Mouse (Mus musculus) liver, embryonic 13.5 days (tissue): ENCODE data around the gene Ndufa1. TPM values are rescaled to one million over a fixed set of nuclear protein-coding genes. Genes with fewer than 3 reads are reported as not detected.
A peak's percentile ranks its signal among the peaks of the same experiment; 100 is the strongest.
"Not testable (repeated sequence)": the region's sequence is repeated elsewhere in the genome, so short reads cannot be mapped to it uniquely, and the experiment has no call there.

Source experiments
- ATAC-seq: fragments of 200-750 bp; cut with Nextera tagmentation; 2 replicates; pipeline ENCODE4 v1.8.0; 2017; ENCODE audit warnings: low read depth, mild to moderate bottlenecking, moderate number of reproducible peaks, moderate library complexity
- DNase-seq: peaks from one replicate; pipeline ENCODE4 v3.0.0; 2022
- H3K27ac ChIP-seq: fragments of 300-500 bp; sonication (generic); 2 replicates; pipeline ENCODE4 v1.5.1; 2015; ENCODE audit warnings: moderate library complexity, mild to moderate bottlenecking, inconsistent platforms
- H3K27me3 ChIP-seq: fragments of 300-500 bp; sonication (generic); 2 replicates; pipeline ENCODE4 v1.6.1; 2015; ENCODE audit warnings: mild to moderate bottlenecking, inconsistent platforms
- H3K36me3 ChIP-seq: fragments of 300-500 bp; sonication (generic); 2 replicates; pipeline ENCODE4 v1.6.1; 2015; ENCODE audit warnings: mild to moderate bottlenecking, inconsistent platforms
- H3K4me1 ChIP-seq: fragments of 300-500 bp; sonication (generic); replicated peaks from 2 replicates; pipeline ENCODE4 v1.6.1; 2015; ENCODE audit warnings: inconsistent platforms
- H3K4me2 ChIP-seq: fragments of 300-500 bp; sonication (generic); 2 replicates; pipeline ENCODE4 v1.6.1; 2015; ENCODE audit warnings: inconsistent platforms, mild to moderate bottlenecking, moderate library complexity
- H3K4me3 ChIP-seq: fragments of 300-500 bp; sonication (generic); replicated peaks from 2 replicates; pipeline ENCODE4 v1.5.1; 2015; ENCODE audit warnings: mild to moderate bottlenecking, inconsistent platforms
- H3K9ac ChIP-seq: fragments of 300-500 bp; sonication (generic); 2 replicates; pipeline ENCODE4 v1.6.1; 2015; ENCODE audit warnings: mild to moderate bottlenecking, inconsistent platforms
- H3K9me3 ChIP-seq: fragments of 300-500 bp; sonication (generic); replicated peaks from 2 replicates; pipeline ENCODE4 v1.6.1; 2016; ENCODE audit warnings: inconsistent platforms
- WGBS: fragments of 180-500 bp; shearing (Covaris S2); methylation state at CpG from one replicate; pipeline ENCODE4 v1.1.7; 2015; ENCODE audit not compliant: insufficient replicate concordance; 5-methylcytosine and 5-hydroxymethylcytosine counted together
- polyA plus RNA-seq: library from polyadenylated mRNA; unstranded; fragments of >200 nt; fragmentation: Nextera tagmentation; extraction: Ambion mirVana; gene quantifications from 2 replicates; pipeline ENCODE4 v1.2.1, GENCODE M21; 2015

The Ndufa1 gene
- 227 and 254 TPM in 2 replicates for polyA plus RNA-seq

GRCm38 (mm10) chrX:37191105-37191743, at the start of gene Ndufa1, which contains the start of gene Rnf113a1:
TSS of gene Ndufa1 (minus strand) at chrX:37191163.
TSS of gene Rnf113a1 (plus strand) at chrX:37191245.
- ATAC-seq (peak; percentile 91), DNase-seq (peak; percentile 72)
- H3K9me3 ChIP-seq = no peaks in the 10 kb centered on the region
- peak within 1 kb of the TSS; percentile 75 for H3K4me2 ChIP-seq
- peak within 1 kb of the TSS; percentile 70 for H3K4me3 ChIP-seq
- 12% methylated on average over 63 of the region's 63 CpGs for WGBS
- peaks cover 8% of the 10 kb centered on the region for H3K4me1 ChIP-seq
- H3K36me3 ChIP-seq = peaks cover 2% of the 10 kb centered on the region; the same call in 1 of the 2 replicates
- no peak within 1 kb of the TSS for H3K27ac ChIP-seq
- H3K27me3 ChIP-seq = no peaks in the 10 kb centered on the region
- H3K9ac ChIP-seq = peak within 1 kb of the TSS; percentile 75

- DNase-seq, ATAC-seq: not testable (repeated sequence)
- 40% methylated on average over 1 of the region's 1 CpGs for WGBS
Observed at GRCm38 (mm10) chrX:37222158-37222557, 31.2 kb upstream of the Ndufa1 start, which contains the start of gene Rhox1. TSS of gene Rhox1 (minus strand) at chrX:37222258.

DNA sequence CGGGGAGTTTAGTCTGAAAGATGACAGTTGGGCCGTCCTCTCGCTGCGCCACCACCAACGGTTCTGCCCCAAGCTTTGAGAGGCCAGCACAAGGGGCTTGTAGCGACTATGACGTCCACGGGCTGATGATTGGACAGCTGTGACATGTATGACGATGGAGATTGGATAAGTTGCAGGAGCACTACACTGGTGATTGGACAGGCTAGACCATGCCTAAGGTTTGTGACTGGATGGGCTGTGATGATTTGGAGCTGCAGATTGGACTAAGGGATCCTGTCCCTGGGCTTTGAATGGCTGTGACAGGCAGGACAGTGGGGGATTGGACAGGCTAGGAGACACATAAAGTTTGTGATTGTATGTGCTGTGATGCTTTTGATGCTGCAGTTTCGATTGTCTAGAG, 20.0 kb upstream of the Ndufa1 start, which contains the start of gene Gm9:
Gene Gm9 (minus strand): TSS at position 101 of the 400 bp plus-strand sequence.
- H3K27me3 ChIP-seq = no peaks in the 10 kb centered on the region
- no peak within 1 kb of the TSS for H3K4me3 ChIP-seq
- H3K4me2 ChIP-seq = no peak within 1 kb of the TSS
- no peak within 1 kb of the TSS for H3K9ac ChIP-seq
- DNase-seq (no peak), ATAC-seq (no peak)
- H3K9me3 ChIP-seq = no peaks in the 10 kb centered on the region
- H3K4me1 ChIP-seq = no peaks in the 10 kb centered on the region
- no peak within 1 kb of the TSS for H3K27ac ChIP-seq
- 73% methylated on average over 10 of the region's 10 CpGs for WGBS
- no peaks in the 10 kb centered on the region for H3K36me3 ChIP-seq

More at GRCm38 (mm10) chrX:37222158-37222557, 31.2 kb upstream of the Ndufa1 start, which contains the start of gene Rhox1:
- H3K27ac ChIP-seq, H3K9ac ChIP-seq, H3K4me3 ChIP-seq, H3K27me3 ChIP-seq, H3K4me1 ChIP-seq, H3K9me3 ChIP-seq, H3K36me3 ChIP-seq, H3K4me2 ChIP-seq: not testable (repeated sequence)

DNA sequence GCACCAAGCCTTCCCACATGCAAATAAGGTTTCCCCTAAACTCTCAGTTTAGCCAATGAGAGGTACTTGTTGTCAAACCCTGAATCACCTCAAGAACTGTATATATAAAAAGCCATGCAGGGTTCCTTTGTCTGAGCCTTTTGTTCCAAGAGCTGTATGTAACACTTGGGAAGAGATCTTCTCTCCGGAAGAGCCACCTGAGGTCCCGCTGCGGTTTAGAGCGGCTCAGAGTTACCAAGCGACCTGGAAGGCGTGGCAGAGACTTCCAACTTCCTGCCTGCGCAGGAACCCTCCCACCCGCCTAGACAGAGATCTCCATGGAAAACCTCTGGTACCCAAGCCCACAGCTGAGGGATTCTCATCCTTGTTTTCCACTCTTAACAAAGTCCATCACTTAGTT, 7.7 kb upstream of the Ndufa1 start:
- Histone ChIP-seq H3K4me1 (no peaks in the 10 kb centered on the region), H3K4me2 (no peak overlapping the region), H3K9me3 (no peaks in the 10 kb centered on the region), H3K27me3 (no peaks in the 10 kb centered on the region), H3K4me3 (no peak overlapping the region), H3K27ac (no peak overlapping the region), H3K9ac (no peak overlapping the region), H3K36me3 (no peaks in the 10 kb centered on the region)
- DNase-seq (no peak), ATAC-seq (no peak)
- whole genome bisulfite sequencing = 49% methylated on average over 8 of the region's 8 CpGs

GRCm38 (mm10) chrX:37191744-37192379, 899 bp upstream of the Ndufa1 start:
- no peak overlapping the region for H3K27ac ChIP-seq
- peak overlapping the region; percentile 75 for H3K9ac ChIP-seq
- no peaks in the 10 kb centered on the region for H3K27me3 ChIP-seq
- DNase-seq (peak; percentile 3), ATAC-seq (0 out of 2 replicates have a peak, but pooled peaks have one; percentile 17)
- peak overlapping the region; percentile 75 for H3K4me2 ChIP-seq
- H3K36me3 ChIP-seq = peaks cover 2% of the 10 kb centered on the region; the same call in 1 of the 2 replicates
- 20% methylated on average over 28 of the region's 28 CpGs for WGBS
- no peaks in the 10 kb centered on the region for H3K9me3 ChIP-seq
- H3K4me1 ChIP-seq = peaks cover 8% of the 10 kb centered on the region
- H3K4me3 ChIP-seq = peak overlapping the region; percentile 70

- DNase-seq (no peak), ATAC-seq (peak; percentile 41)
- Histone ChIP-seq H3K4me3 (peak overlapping the region; percentile 70), H3K27me3 (no peaks in the 10 kb centered on the region), H3K27ac (no peak overlapping the region), H3K4me1 (peaks cover 8% of the 10 kb centered on the region), H3K4me2 (peak overlapping the region; percentile 75), H3K9me3 (no peaks in the 10 kb centered on the region), H3K36me3 (peaks cover 2% of the 10 kb centered on the region; the same call in 1 of the 2 replicates), H3K9ac (peak overlapping the region; percentile 71)
- 8% methylated on average over 20 of the region's 20 CpGs for WGBS
Observed at GRCm38 (mm10) chrX:37190755-37191104, 233 bp downstream of the Ndufa1 start.

DNA sequence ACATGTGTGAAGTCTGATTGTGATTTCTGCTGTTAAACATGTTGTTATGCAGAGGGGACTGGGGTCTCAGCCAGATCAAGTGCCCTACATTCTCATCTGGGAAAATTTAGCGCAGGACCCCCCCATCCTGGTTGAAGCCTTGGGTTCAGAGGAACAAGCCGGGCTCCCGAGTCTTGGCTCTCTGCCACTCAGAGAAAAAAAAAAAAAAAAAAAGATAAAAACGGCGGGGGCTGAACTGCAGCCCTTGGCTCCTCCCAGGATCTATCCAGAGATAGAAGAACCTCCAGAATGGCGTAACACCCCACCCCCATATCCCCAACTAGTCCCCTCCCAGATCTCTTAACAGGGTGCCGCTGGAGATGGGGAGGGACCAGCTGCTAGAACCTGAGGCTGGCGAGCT, 6.6 kb downstream of the Ndufa1 start:
- H3K4me3 ChIP-seq, H3K4me1 ChIP-seq, H3K9ac ChIP-seq, H3K4me2 ChIP-seq, H3K9me3 ChIP-seq, DNase-seq, H3K27me3 ChIP-seq, H3K36me3 ChIP-seq, H3K27ac ChIP-seq, ATAC-seq: not testable (repeated sequence)
- 37% methylated on average over 8 of the region's 8 CpGs for WGBS

DNA sequence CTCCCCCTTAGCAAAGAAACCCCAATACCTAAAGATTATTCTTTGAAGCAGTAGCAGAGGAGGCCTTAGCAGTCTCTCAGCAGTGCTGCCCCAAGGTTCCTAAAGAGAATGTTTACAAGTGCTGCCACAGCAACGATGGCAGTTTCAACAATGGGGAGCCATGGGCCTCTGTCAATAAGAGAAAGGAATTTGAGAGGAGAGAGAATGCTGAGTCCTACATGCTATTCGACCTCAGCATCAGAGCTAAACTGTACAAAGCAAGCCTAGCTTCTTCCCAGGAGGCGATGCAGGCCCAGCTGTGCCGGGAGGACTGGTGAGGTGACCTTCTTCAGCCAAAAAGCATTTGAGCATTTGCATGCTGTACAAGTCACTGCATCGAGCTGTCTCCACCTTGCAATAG, 22.2 kb downstream of the Ndufa1 start, which contains the start of gene Akap14:
Gene Akap14 (minus strand): TSS at position 101 of the 400 bp plus-strand sequence.
- WGBS = 47% methylated on average over 5 of the region's 5 CpGs
- Histone ChIP-seq H3K9me3 (no peaks in the 10 kb centered on the region), H3K27ac (no peak within 1 kb of the TSS), H3K36me3 (no peaks in the 10 kb centered on the region), H3K9ac (no peak within 1 kb of the TSS), H3K4me1 (no peaks in the 10 kb centered on the region), H3K4me2 (no peak within 1 kb of the TSS), H3K27me3 (no peaks in the 10 kb centered on the region), H3K4me3 (no peak within 1 kb of the TSS)
- no peak for DNase-seq
- ATAC-seq = no peak

DNA sequence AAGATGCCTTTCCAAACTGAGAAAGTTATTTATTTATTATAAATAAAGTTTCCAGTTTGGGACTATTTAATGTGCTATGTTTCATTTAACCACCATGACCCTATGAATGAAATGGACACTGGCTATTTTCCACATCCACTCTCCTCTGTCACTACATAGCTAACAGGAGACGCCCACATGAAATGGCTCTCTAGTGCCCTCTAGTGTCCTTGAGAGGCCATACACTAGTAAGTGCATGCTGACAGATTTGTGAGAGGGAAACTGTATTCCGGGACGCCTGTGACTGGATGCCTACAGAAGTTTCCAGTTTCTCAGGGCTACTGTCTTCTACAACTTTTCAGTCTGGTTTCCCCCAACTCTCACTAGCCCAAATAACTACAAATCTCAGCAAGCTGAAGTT, 23.9 kb downstream of the Ndufa1 start:
- ATAC-seq = no peak
- peak; percentile 15 for DNase-seq
- H3K9me3 ChIP-seq = no peaks in the 10 kb centered on the region
- H3K4me1 ChIP-seq = no peaks in the 10 kb centered on the region
- WGBS = 35% methylated on average over 3 of the region's 3 CpGs
- no peak overlapping the region for H3K9ac ChIP-seq
- no peaks in the 10 kb centered on the region for H3K27me3 ChIP-seq
- no peaks in the 10 kb centered on the region for H3K36me3 ChIP-seq
- no peak overlapping the region for H3K4me3 ChIP-seq
- H3K27ac ChIP-seq = no peak overlapping the region
- H3K4me2 ChIP-seq = no peak overlapping the region

DNA sequence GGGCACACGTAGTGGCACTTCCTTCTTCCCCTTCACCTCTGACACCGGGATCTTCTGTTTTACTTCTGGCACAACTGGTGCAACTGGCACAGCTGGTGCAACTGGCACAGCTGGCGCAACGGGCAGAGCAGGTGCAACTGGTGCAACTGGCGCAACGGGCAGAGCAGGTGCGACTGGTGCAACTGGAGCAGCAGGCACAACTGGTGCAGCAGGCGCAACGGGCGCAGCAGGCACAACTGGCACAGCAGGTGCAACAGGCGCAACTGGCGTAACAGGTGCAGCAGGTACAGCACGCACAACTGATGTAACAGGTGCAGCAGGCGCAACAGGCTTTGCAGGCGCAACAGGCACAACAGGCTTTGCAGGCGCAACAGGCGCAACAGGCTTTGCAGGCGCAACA, 27.8 kb downstream of the Ndufa1 start:
- Histone ChIP-seq H3K9ac (no peak overlapping the region), H3K36me3 (no peaks in the 10 kb centered on the region), H3K4me3 (no peak overlapping the region), H3K27ac (no peak overlapping the region), H3K9me3 (no peaks in the 10 kb centered on the region), H3K4me2 (no peak overlapping the region), H3K27me3 (no peaks in the 10 kb centered on the region), H3K4me1 (no peaks in the 10 kb centered on the region)
- ATAC-seq (no peak), DNase-seq (no peak)
- WGBS = 81% methylated on average over 18 of the region's 18 CpGs

DNA sequence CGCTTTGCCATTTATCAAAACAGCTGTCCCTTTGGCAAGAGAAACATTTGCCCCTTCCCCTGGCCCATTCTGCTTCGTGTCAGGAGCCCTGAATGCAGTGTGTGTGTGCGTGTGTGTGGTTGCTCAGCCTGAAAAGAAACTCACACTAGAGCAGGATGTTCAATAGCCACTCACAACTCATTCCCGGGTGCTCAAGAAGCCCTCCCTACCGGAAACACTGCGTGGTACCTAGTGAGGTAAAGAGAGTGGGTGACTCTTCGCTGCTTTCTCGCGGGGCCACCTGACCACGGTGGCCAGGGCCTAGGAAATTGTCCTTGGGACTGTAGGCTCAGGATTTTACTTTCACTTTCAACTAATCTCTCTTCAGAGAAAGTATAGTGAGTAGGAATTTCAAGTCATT, 29.8 kb downstream of the Ndufa1 start:
- Histone ChIP-seq H3K4me2 (no peak overlapping the region), H3K4me3 (no peak overlapping the region), H3K27ac (no peak overlapping the region), H3K4me1 (no peaks in the 10 kb centered on the region), H3K9ac (no peak overlapping the region), H3K36me3 (no peaks in the 10 kb centered on the region), H3K9me3 (no peaks in the 10 kb centered on the region), H3K27me3 (no peaks in the 10 kb centered on the region)
- DNase-seq (no peak), ATAC-seq (no peak)
- WGBS = 68% methylated on average over 10 of the region's 10 CpGs
